Mouse (Mus musculus): ENCODE measurements at regions not wholly inside any gene's neighbourhood (a gene's known extent, or its start where the extent isn't known, plus 50 kb on each side); places are given as distances from the start of the nearest gene placed in this dataset.

- TF ChIP-seq CTCF (IDR thresholded peaks at IDR 0.05; ENCODE audit: extremely low read depth, insufficient read depth, low read length), result no peak
- TF ChIP-seq POLR2A (IDR thresholded peaks at IDR 0.05; ENCODE audit: extremely low read depth, insufficient read depth, low read length), result no peak
Measured at GRCm38 (mm10) chr8:92158219-92158618, 199.2 kb upstream of the Irx5 start.
